ENCODE assay signal across 17 mouse cellular contexts in the genomic region with DNA sequence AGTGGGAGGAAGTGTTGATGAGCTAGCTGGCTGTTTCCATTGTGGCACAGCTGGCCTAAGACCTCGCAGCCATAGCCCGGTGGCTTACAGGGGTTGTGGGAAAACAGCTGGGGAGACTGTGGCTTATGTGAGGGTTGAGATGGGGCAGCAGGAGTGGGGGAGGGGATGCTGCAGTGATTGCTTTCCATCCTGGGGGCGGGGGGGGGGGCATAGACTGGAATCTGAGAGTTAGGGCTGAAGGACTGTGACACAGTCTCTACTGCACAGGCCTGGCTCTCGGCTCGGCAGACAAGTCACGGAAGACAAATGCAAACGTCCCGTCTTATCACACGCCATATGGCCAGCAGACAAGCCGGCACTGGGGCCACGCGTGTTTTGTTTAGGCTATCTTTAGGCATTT.
DNase-seq lines count a peak whose midpoint lies in the region; ATAC-seq lines count a peak whose summit lies in the region.
"Had no signal": no experiment of that assay in that cellular context is flagged by ENCODE, and none has a peak within 500 bp of the region (broad histone marks: within the 10 kb centered on the region; RNA-seq: fewer than 3 reads in every experiment).

No protein-coding gene starts in this region.

- peaks cover 37% of the 10 kb centered on the region for H3K4me1 ChIP-seq in heart, embryonic 10.5 days
- peaks cover 29% of the 10 kb centered on the region for H3K4me1 ChIP-seq in kidney, embryonic 16.5 days (ENCODE audit: insufficient read depth, low read length)
- peaks cover 36% of the 10 kb centered on the region for H3K4me1 ChIP-seq in limb, embryonic 13.5 days

- peak; percentile 75 for ATAC-seq in kidney, embryonic 16.5 days (ENCODE audit: low FRiP score, low TSS enrichment)
- ATAC-seq in limb, embryonic 13.5 days (ENCODE audit: low FRiP score, low read depth), result peak; percentile 42
- ATAC-seq in activated CD4-positive, CD25-positive, alpha-beta regulatory T cell, adult 4 months, result no peak

- no peak overlapping the region for H3K4me2 ChIP-seq in kidney, embryonic 16.5 days (replicated peaks; ENCODE audit: low read depth, low read length)
- H3K4me2 ChIP-seq in limb, embryonic 13.5 days (replicated peaks), result no peak overlapping the region
- H3K4me2 ChIP-seq: forebrain, embryonic 12.5 days; neural tube, embryonic 15.5 days had no signal

- H3K9ac ChIP-seq in kidney, embryonic 16.5 days (replicated peaks; ENCODE audit: low read length), result no peak overlapping the region
- 0 out of 2 replicates have a peak overlapping the region, but pooled peaks have one; percentile 9 for H3K9ac ChIP-seq in limb, embryonic 13.5 days
- H3K9ac ChIP-seq: forebrain, embryonic 12.5 days; neural tube, embryonic 15.5 days had no signal

- no peaks in the 10 kb centered on the region for H3K9me3 ChIP-seq in heart, embryonic 10.5 days
- H3K9me3 ChIP-seq in kidney, embryonic 16.5 days (ENCODE audit: low read length), result no peaks in the 10 kb centered on the region
- no peaks in the 10 kb centered on the region for H3K9me3 ChIP-seq in limb, embryonic 13.5 days
- H3K9me3 ChIP-seq: forebrain, embryonic 12.5 days; megakaryocyte, embryonic 14.5 days; neural tube, embryonic 15.5 days had no signal

- H3K4me3 ChIP-seq in heart, embryonic 10.5 days, result peak overlapping the region; percentile 43
- H3K4me3 ChIP-seq in kidney, embryonic 16.5 days (ENCODE audit: low read length), result no peak overlapping the region
- H3K4me3 ChIP-seq in limb, embryonic 13.5 days, result no peak overlapping the region
- H3K4me3 ChIP-seq: forebrain, embryonic 12.5 days; megakaryocyte, embryonic 14.5 days; neural tube, embryonic 15.5 days had no signal

- peaks cover 7% of the 10 kb centered on the region; the same call in 1 of the 2 replicates for H3K36me3 ChIP-seq in heart, embryonic 10.5 days
- H3K36me3 ChIP-seq in kidney, embryonic 16.5 days (ENCODE audit: insufficient read depth, low read length), result no peaks in the 10 kb centered on the region; the same call in 1 of the 2 replicates
- H3K36me3 ChIP-seq in limb, embryonic 13.5 days, result peaks cover 14% of the 10 kb centered on the region; the same call in 1 of the 2 replicates
- H3K36me3 ChIP-seq: forebrain, embryonic 12.5 days; G1E; neural tube, embryonic 15.5 days had no signal

- peak overlapping the region; percentile 82; the same call in 1 of the 2 replicates for H3K27ac ChIP-seq in heart, embryonic 10.5 days
- H3K27ac ChIP-seq in kidney, embryonic 16.5 days (ENCODE audit: low read length), result 0 out of 2 replicates have a peak overlapping the region, but pooled peaks have one; percentile 17
- H3K27ac ChIP-seq in limb, embryonic 13.5 days, result no peak overlapping the region
- H3K27ac ChIP-seq: forebrain, embryonic 12.5 days; neural tube, embryonic 15.5 days had no signal

- 9% methylated on average over 11 of the region's 12 CpGs for WGBS in heart, embryonic 10.5 days
- 21% methylated on average over 12 of the region's 12 CpGs for WGBS in kidney, embryonic 16.5 days
- WGBS in limb, embryonic 13.5 days, result 26% methylated on average over 12 of the region's 12 CpGs

- DNase-seq in heart, embryonic 10.5 days (ENCODE audit: low spot score), result no peak
- no peak for DNase-seq in heart, adult 11 months
- DNase-seq in kidney, postnatal 10 days, result no peak
- peak; percentile 46 for DNase-seq in embryo, embryonic 10.5 days (ENCODE audit: low spot score)
- no peak for DNase-seq in thymus, postnatal 4 days
- DNase-seq: cerebellum, postnatal 36 days; gastrocnemius, postnatal 36 days; kidney, postnatal 25 days; right cerebral cortex, postnatal 4 days; thymus, adult 18-20 months had no signal

- H3K27me3 ChIP-seq in heart, embryonic 10.5 days (ENCODE audit: insufficient read depth, poor library complexity, severe bottlenecking), result no peaks in the 10 kb centered on the region
- no peaks in the 10 kb centered on the region for H3K27me3 ChIP-seq in kidney, embryonic 16.5 days (ENCODE audit: insufficient read depth, low read length)
- H3K27me3 ChIP-seq in limb, embryonic 13.5 days, result no peaks in the 10 kb centered on the region
- H3K27me3 ChIP-seq: forebrain, embryonic 12.5 days; neural tube, embryonic 15.5 days had no signal
